In genomic region chr9:63884971-63885370, GRCm38 (mm10) we compare ENCODE assay signal across 25 mouse cellular contexts.
"Had no signal": no experiment of that assay in that cellular context is flagged by ENCODE, and none has a peak within 500 bp of the region (broad histone marks: within the 10 kb centered on the region; RNA-seq: fewer than 3 reads in every experiment).

No protein-coding gene starts in this region.

- DNase-seq: kidney, postnatal 14 days; kidney, postnatal 4 days; layer of hippocampus, postnatal 36 days; liver; lung, adult 18-20 months; lung, postnatal 10 days; lung, postnatal 36 days; right cerebral cortex, adult 18-20 months; right cerebral cortex, postnatal 14 days; right cerebral cortex, postnatal 4 days; thymus, adult 2 months; thymus, postnatal 14 days; thymus, postnatal 4 days had no signal

- H3K4me2 ChIP-seq: limb, embryonic 13.5 days; liver, embryonic 12.5 days; liver, embryonic 15.5 days; lung, embryonic 15.5 days; midbrain, embryonic 13.5 days had no signal

- H3K36me3 ChIP-seq: limb, embryonic 10.5 days; limb, embryonic 13.5 days; liver, embryonic 12.5 days; liver, embryonic 15.5 days; lung, embryonic 15.5 days; midbrain, embryonic 10.5 days; midbrain, embryonic 13.5 days had no signal

- H3K4me3 ChIP-seq: left cerebral cortex, adult 2 months; limb, embryonic 10.5 days; limb, embryonic 13.5 days; liver, embryonic 12.5 days; liver, embryonic 15.5 days; lung, embryonic 15.5 days; megakaryocyte, embryonic 14.5 days; midbrain, embryonic 10.5 days; midbrain, embryonic 13.5 days; myocyte had no signal

- H3K27ac ChIP-seq: left cerebral cortex, adult 2 months; limb, embryonic 10.5 days; limb, embryonic 13.5 days; liver, embryonic 12.5 days; liver, embryonic 15.5 days; lung, embryonic 15.5 days; midbrain, embryonic 10.5 days; midbrain, embryonic 13.5 days; stomach, postnatal 0 days had no signal

- H3K9ac ChIP-seq: limb, embryonic 13.5 days; liver, embryonic 12.5 days; liver, embryonic 15.5 days; lung, embryonic 15.5 days; midbrain, embryonic 13.5 days had no signal

- ATAC-seq: liver, embryonic 12.5 days; midbrain, embryonic 13.5 days; midbrain, embryonic 16.5 days had no signal

- H3K9me3 ChIP-seq: limb, embryonic 10.5 days; limb, embryonic 13.5 days; liver, embryonic 12.5 days; liver, embryonic 15.5 days; lung, embryonic 15.5 days; midbrain, embryonic 10.5 days; midbrain, embryonic 13.5 days had no signal

- H3K27me3 ChIP-seq: liver, embryonic 12.5 days; liver, embryonic 15.5 days; lung, embryonic 15.5 days had no signal
